Mouse (Mus musculus) liver, postnatal 0 days (tissue): ENCODE data around the gene Gmeb1.

ENCODE experiments used
- CTCF ChIP-seq: sonication (generic); IDR thresholded peaks from 2 replicates; pipeline ENCODE4 v1.5.1; 2016; ENCODE audit warnings: antibody characterized with exemption, low read depth
- EP300 ChIP-seq: IDR thresholded peaks from 2 replicates; pipeline ENCODE4 v1.6.1; 2016; ENCODE audit warnings: antibody characterized with exemption, low read depth, mild to moderate bottlenecking

- TF ChIP-seq CTCF (no peak), EP300 (no peak)
Observed at GRCm38 (mm10) chr4:132187826-132188401, 73.5 kb downstream of the Gmeb1 start.
